Mouse (Mus musculus) liver, postnatal 0 days (tissue): ENCODE measurements at regions not wholly inside any gene's neighbourhood (a gene's known extent, or its start where the extent isn't known, plus 50 kb on each side); places are given as distances from the start of the nearest gene placed in this dataset.

Source experiments
- CTCF ChIP-seq: sonication (generic); IDR thresholded peaks from 2 replicates; pipeline ENCODE4 v1.5.1; 2016; ENCODE audit warnings: antibody characterized with exemption, low read depth
- EP300 ChIP-seq: IDR thresholded peaks from 2 replicates; pipeline ENCODE4 v1.6.1; 2016; ENCODE audit warnings: antibody characterized with exemption, low read depth, mild to moderate bottlenecking

DNA sequence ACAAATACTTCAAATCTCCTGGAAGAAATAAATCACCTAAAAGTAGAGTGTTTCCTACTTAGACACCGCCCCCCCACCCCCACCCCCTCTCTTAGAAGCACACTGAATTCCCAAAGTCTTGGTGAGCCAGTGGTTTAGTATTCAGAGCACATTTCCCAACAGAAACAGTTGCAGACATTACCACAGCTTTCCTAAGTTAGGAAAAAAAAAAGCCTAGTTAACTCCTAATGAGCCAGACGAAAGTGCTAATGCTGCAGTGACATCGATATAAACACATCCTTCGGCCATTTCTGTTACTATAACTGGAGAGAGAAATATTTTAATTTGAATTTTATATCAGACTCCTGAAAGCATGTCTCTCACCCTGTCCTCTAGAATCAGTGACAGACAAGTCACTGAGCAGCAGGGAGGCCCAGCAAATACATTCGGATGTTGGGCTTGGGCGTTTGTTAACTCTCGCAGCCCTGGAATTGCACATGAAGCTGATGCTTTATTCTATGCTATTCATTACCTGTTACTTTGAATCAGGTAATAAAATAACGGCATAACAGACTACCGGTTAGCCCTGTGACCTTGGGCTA lies 305.8 kb upstream of the Ldb2 start:
- TF ChIP-seq CTCF (no peak), EP300 (no peak)
